28 mouse cellular contexts compared by ENCODE assay signal in the genomic region with DNA sequence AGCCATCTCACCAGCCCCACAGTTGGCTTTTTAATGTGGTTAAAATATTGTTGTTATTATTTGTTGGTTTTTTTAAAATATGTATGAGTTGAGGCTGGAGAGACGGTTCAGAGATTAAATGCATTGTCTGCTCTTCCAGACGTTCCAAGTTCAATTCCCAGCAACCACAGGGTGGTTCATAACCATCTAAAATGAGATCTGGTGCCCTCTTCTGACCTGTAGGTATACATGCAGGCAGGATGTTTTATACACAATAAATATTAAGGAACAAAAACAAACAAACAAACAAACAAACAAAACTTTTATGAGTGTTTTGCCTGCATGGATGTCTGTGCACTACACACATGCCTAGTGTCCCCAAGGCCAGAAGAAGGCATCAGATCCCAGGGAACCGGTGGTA. TPM values are rescaled to one million over a fixed set of nuclear protein-coding genes. Genes with fewer than 3 reads are reported as not detected.
DNase-seq lines count a peak whose midpoint lies in the region; ATAC-seq lines count a peak whose summit lies in the region.
"Had no signal": no experiment of that assay in that cellular context is flagged by ENCODE, and none has a peak within 500 bp of the region (broad histone marks: within the 10 kb centered on the region; RNA-seq: fewer than 3 reads in every experiment).

No protein-coding gene starts in this region.

- H3K9me3 ChIP-seq in midbrain, embryonic 11.5 days (ENCODE audit: control insufficient read depth, low read length): no peaks in the 10 kb centered on the region
- H3K9me3 ChIP-seq in midbrain, embryonic 13.5 days: no peaks in the 10 kb centered on the region
- H3K9me3 ChIP-seq: forebrain, embryonic 15.5 days; heart, embryonic 10.5 days; heart, embryonic 15.5 days; intestine, embryonic 15.5 days; limb, embryonic 13.5 days; megakaryocyte, embryonic 14.5 days had no signal

- H3K4me1 ChIP-seq in midbrain, embryonic 11.5 days (ENCODE audit: control insufficient read depth, insufficient read depth, low read length): peaks cover 3% of the 10 kb centered on the region; the same call in 1 of the 2 replicates
- peaks cover 20% of the 10 kb centered on the region for H3K4me1 ChIP-seq in midbrain, embryonic 13.5 days (replicated peaks)

- ATAC-seq in midbrain, embryonic 11.5 days (ENCODE audit: low FRiP score): no peak
- no peak for ATAC-seq in midbrain, embryonic 13.5 days
- ATAC-seq in granulocyte monocyte progenitor cell, adult 5-6 weeks (replicated peaks; ENCODE audit: poor library complexity, severe bottlenecking): no peak
- ATAC-seq: activated CD4-positive, CD25-positive, alpha-beta regulatory T cell, adult 4 months; forebrain, embryonic 15.5 days; hindbrain, embryonic 16.5 days had no signal

- no peak overlapping the region for H3K4me2 ChIP-seq in midbrain, embryonic 11.5 days
- H3K4me2 ChIP-seq in midbrain, embryonic 13.5 days (replicated peaks): no peak overlapping the region
- H3K4me2 ChIP-seq: forebrain, embryonic 15.5 days had no signal

- no peak overlapping the region for H3K9ac ChIP-seq in midbrain, embryonic 11.5 days (ENCODE audit: low read length)
- H3K9ac ChIP-seq in midbrain, embryonic 13.5 days (replicated peaks): no peak overlapping the region
- H3K9ac ChIP-seq: forebrain, embryonic 15.5 days; heart, embryonic 15.5 days; intestine, embryonic 15.5 days; limb, embryonic 13.5 days had no signal

- no peaks in the 10 kb centered on the region for H3K36me3 ChIP-seq in midbrain, embryonic 11.5 days (ENCODE audit: control insufficient read depth, insufficient read depth, low read length)
- H3K36me3 ChIP-seq in midbrain, embryonic 13.5 days: no peaks in the 10 kb centered on the region
- H3K36me3 ChIP-seq: forebrain, embryonic 15.5 days; heart, embryonic 10.5 days; heart, embryonic 15.5 days; intestine, embryonic 15.5 days; limb, embryonic 13.5 days had no signal

- H3K27ac ChIP-seq in midbrain, embryonic 11.5 days (ENCODE audit: low read depth, low read length): no peak overlapping the region
- H3K27ac ChIP-seq in midbrain, embryonic 13.5 days: no peak overlapping the region
- H3K27ac ChIP-seq: forebrain, embryonic 15.5 days; heart, embryonic 15.5 days; left cerebral cortex, adult 2 months; limb, embryonic 13.5 days had no signal

- no peaks in the 10 kb centered on the region for H3K27me3 ChIP-seq in midbrain, embryonic 11.5 days (ENCODE audit: control insufficient read depth, insufficient read depth, low read length)
- peaks cover 4% of the 10 kb centered on the region for H3K27me3 ChIP-seq in midbrain, embryonic 13.5 days
- H3K27me3 ChIP-seq: forebrain, embryonic 15.5 days; heart, embryonic 15.5 days; intestine, embryonic 15.5 days; limb, embryonic 13.5 days; megakaryocyte, embryonic 14.5 days had no signal

- no peak overlapping the region for H3K4me3 ChIP-seq in midbrain, embryonic 11.5 days (ENCODE audit: low read depth, low read length)
- H3K4me3 ChIP-seq in midbrain, embryonic 13.5 days (replicated peaks): no peak overlapping the region
- H3K4me3 ChIP-seq: forebrain, embryonic 15.5 days; intestine, embryonic 15.5 days; left cerebral cortex, adult 2 months; megakaryocyte, embryonic 14.5 days had no signal

- WGBS in midbrain, embryonic 11.5 days: 72% methylated on average over 3 of the region's 3 CpGs
- 75% methylated on average over 3 of the region's 3 CpGs for WGBS in midbrain, embryonic 13.5 days

- DNase-seq in heart, adult 11 months: peak; percentile 51
- no peak for DNase-seq in heart, adult 8-10 months (ENCODE audit: low spot score)
- peak; percentile 57 for DNase-seq in midbrain, embryonic 11.5 days (ENCODE audit: low spot score, missing footprints)
- DNase-seq in R1 (ENCODE audit: low read depth, low spot score): peak; percentile 65
- DNase-seq in left cerebral cortex, adult 11 months (ENCODE audit: low spot score): no peak
- DNase-seq: adrenal gland, adult 2 months; adrenal gland, postnatal 36 days; cerebellum, adult 9-10 months; cerebellum, postnatal 36 days; kidney, adult 2 months; kidney, postnatal 10 days; midbrain, embryonic 14.5 days had no signal

RNA-seq across cellular contexts. Expression of a gene that starts 5.4 kb away (rescaled TPM):
- 1 to 10 TPM; 2.0 to 5.8 (median 3.2) TPM for total RNA-seq in heart, adult 8-10 months (2022)
- 3.7 and 4.8 TPM in 2 replicates for polyA plus RNA-seq in midbrain, embryonic 11.5 days (2014; fragmentation: Nextera tagmentation; extraction: Ambion mirVana)
- polyA plus RNA-seq in midbrain, embryonic 13.5 days (2015; fragmentation: Nextera tagmentation; extraction: Ambion mirVana): 7.7 and 8.2 TPM in 2 replicates
- total RNA-seq in granulocyte monocyte progenitor cell, adult 5-6 weeks (2014; fragmentation: Nextera tagmentation): 3.1 and 5.2 TPM in 2 replicates
- total RNA-seq in granulocyte monocyte progenitor cell, adult 5-6 weeks (2017): 4.6 and 10.5 TPM in 2 replicates

RNA-seq across cellular contexts. Expression of a gene that starts 11.0 kb away (rescaled TPM):
- total RNA-seq in heart, adult 8-10 months (2022): 1,000 to 10,000 TPM in 1 of 4 experiments, 100 to 1,000 TPM in 3; 893 to 1,022 (median 969) TPM
- polyA plus RNA-seq in midbrain, embryonic 11.5 days (2014; fragmentation: Nextera tagmentation; extraction: Ambion mirVana): 619 and 639 TPM in 2 replicates
- polyA plus RNA-seq in midbrain, embryonic 13.5 days (2015; fragmentation: Nextera tagmentation; extraction: Ambion mirVana): 329 and 343 TPM in 2 replicates
- total RNA-seq in granulocyte monocyte progenitor cell, adult 5-6 weeks (2014; fragmentation: Nextera tagmentation): 357 and 379 TPM in 2 replicates
- total RNA-seq in granulocyte monocyte progenitor cell, adult 5-6 weeks (2017): 273 and 305 TPM in 2 replicates

RNA-seq across cellular contexts. Expression of a gene that starts 23.5 kb away (rescaled TPM):
- total RNA-seq in heart, adult 8-10 months (2022): 1 to 10 TPM in 1 of 4 experiments, under 1 TPM in 2, not detected in 1; 0.37 to 1.2 (median 0.41) TPM
- polyA plus RNA-seq in midbrain, embryonic 11.5 days (2014; fragmentation: Nextera tagmentation; extraction: Ambion mirVana): 1.1 and 1.8 TPM in 2 replicates
- 2.3 and 4.3 TPM in 2 replicates for polyA plus RNA-seq in midbrain, embryonic 13.5 days (2015; fragmentation: Nextera tagmentation; extraction: Ambion mirVana)
- not detected in 2 replicates for total RNA-seq in granulocyte monocyte progenitor cell, adult 5-6 weeks (2014; fragmentation: Nextera tagmentation)
- 0.98 TPM in 1 of 2 replicates, not detected in the other for total RNA-seq in granulocyte monocyte progenitor cell, adult 5-6 weeks (2017)
- total RNA-seq: gastrocnemius, adult 8-10 months; gastrocnemius, postnatal 4 days; heart, postnatal 25 days; monocyte, adult 5-6 weeks had no signal
- polyA plus RNA-seq: liver, embryonic 16.5 days had no signal

RNA-seq across cellular contexts. Expression of a gene that starts 26.2 kb away (rescaled TPM):
- 10 to 100 TPM; 72.5 to 79.7 (median 75.8) TPM for total RNA-seq in heart, adult 8-10 months (2022)
- 139 and 143 TPM in 2 replicates for polyA plus RNA-seq in midbrain, embryonic 11.5 days (2014; fragmentation: Nextera tagmentation; extraction: Ambion mirVana)
- 202 and 204 TPM in 2 replicates for polyA plus RNA-seq in midbrain, embryonic 13.5 days (2015; fragmentation: Nextera tagmentation; extraction: Ambion mirVana)
- 88.8 and 89.4 TPM in 2 replicates for total RNA-seq in granulocyte monocyte progenitor cell, adult 5-6 weeks (2014; fragmentation: Nextera tagmentation)
- total RNA-seq in granulocyte monocyte progenitor cell, adult 5-6 weeks (2017): 93.5 and 98.6 TPM in 2 replicates

RNA-seq across cellular contexts. Expression of a gene that starts 26.3 kb away (rescaled TPM):
- total RNA-seq in heart, adult 8-10 months (2022): 1 to 10 TPM in 1 of 4 experiments, under 1 TPM in 3; 0.14 to 1.4 (median 0.40) TPM
- 225 and 244 TPM in 2 replicates for polyA plus RNA-seq in midbrain, embryonic 11.5 days (2014; fragmentation: Nextera tagmentation; extraction: Ambion mirVana)
- 82.7 and 89.5 TPM in 2 replicates for polyA plus RNA-seq in midbrain, embryonic 13.5 days (2015; fragmentation: Nextera tagmentation; extraction: Ambion mirVana)
- total RNA-seq in granulocyte monocyte progenitor cell, adult 5-6 weeks (2014; fragmentation: Nextera tagmentation): 86.1 and 89.0 TPM in 2 replicates
- 128 and 162 TPM in 2 replicates for total RNA-seq in granulocyte monocyte progenitor cell, adult 5-6 weeks (2017)
- total RNA-seq: monocyte, adult 5-6 weeks had no signal

Comparison
In these comparisons a context has a peak if more than half of its experiments do, and no peak if none do; other contexts are left out.
1. DNase-seq: peak in heart, adult 11 months (single experiment), midbrain, embryonic 11.5 days (single experiment) and R1 (single experiment); none in heart, adult 8-10 months (single experiment) and left cerebral cortex, adult 11 months (single experiment).